Mouse (Mus musculus) thymus, adult 2 months (tissue): Measurements from ENCODE around the gene Miip.

ENCODE experiments used
- CTCF ChIP-seq: fragments of 200-500 bp; IDR thresholded peaks from 2 replicates; pipeline ENCODE4 v1.5.1; 2012; ENCODE audit warnings: mild to moderate bottlenecking, control low read depth, low read length, moderate library complexity, borderline replicate concordance; ENCODE audit not compliant: control insufficient read depth, poor library complexity, insufficient read depth; ENCODE audit errors: extremely low read depth
- POLR2A ChIP-seq: fragments of 200-500 bp; IDR thresholded peaks from 2 replicates; pipeline ENCODE4 v1.6.1; 2012; ENCODE audit warnings: mild to moderate bottlenecking, low read length, control low read depth, moderate library complexity; ENCODE audit not compliant: control insufficient read depth, poor library complexity, insufficient read depth; ENCODE audit errors: extremely low read depth

- TF ChIP-seq CTCF (no peak), POLR2A (no peak)
Measured at GRCm38 (mm10) chr4:147862051-147862450, 6.6 kb downstream of the Miip start.
